Mouse (Mus musculus) Patski (cell line): ENCODE results near the gene Stx8. TPM values are rescaled to one million over a fixed set of nuclear protein-coding genes. Genes with fewer than 3 reads are reported as not detected.

Experiments used
- ATAC-seq: fragments of 100-300 bp; one replicate; pipeline ENCODE4 v1.8.0; 2021
- CTCF ChIA-PET: fragments of 350-600 bp; sonication (Branson Sonifier 250); formaldehyde crosslinking; loops from one replicate; lab custom pipeline; 2022; ENCODE audit warnings: inconsistent platforms; lab: Charles Lee
- POLR2A ChIA-PET: fragments of 350-600 bp; sonication (Branson Sonifier 250); formaldehyde crosslinking; loops from one replicate; lab custom pipeline; 2022; ENCODE audit warnings: antibody characterized with exemption, inconsistent platforms; lab: Charles Lee
- DNase-seq: peaks from one replicate; pipeline ENCODE4 v3.0.0-alpha.2; 2011; ENCODE audit warnings: low read depth, low spot score
- H3K27me3 ChIP-seq: fragments of 371-371 bp; one replicate; pipeline ENCODE4 v1.5.1; 2021
- CTCF ChIP-seq: fragments of 100-300 bp; IDR thresholded peaks from one replicate; pipeline ENCODE4 v1.5.1; 2021
- in situ Hi-C: fragments of 300-500 bp; cut with MboI; formaldehyde crosslinking; loops from 3 replicates; pipeline ENCODE4 v1.11.1; 2018; ENCODE audit warnings: low pct_unique_long_range_greater_than_20kb, mixed read lengths
- polyA plus RNA-seq: library from polyadenylated mRNA; unstranded; gene quantifications from one replicate; pipeline ENCODE4 v1.2.3, GENCODE M21; 2021

The Stx8 gene
- polyA plus RNA-seq, 1 experiment from 2014 or later, result 64.8 TPM

DNA sequence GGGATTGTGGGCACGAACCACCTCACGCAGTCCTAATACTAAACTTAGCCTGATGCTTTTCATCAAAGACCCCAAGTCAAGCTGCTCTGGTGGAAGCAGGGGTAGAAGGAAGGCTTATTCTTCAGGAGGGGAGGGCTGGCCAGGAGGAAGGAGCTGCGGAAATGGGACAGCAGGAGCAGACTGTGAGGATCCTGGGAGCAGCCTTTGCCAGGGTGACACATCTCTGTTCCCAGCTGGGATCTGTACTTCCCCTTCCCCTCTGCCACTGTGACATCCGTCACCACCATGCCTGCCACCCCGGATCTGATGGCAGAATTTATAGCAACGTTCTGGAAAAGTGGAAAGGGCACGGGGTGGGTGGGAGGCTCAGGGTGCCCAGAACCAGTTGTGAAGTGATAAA is 168.5 kb downstream of the Stx8 start:
- ATAC-seq (no peak), DNase-seq (no peak)
- no peak for TF ChIP-seq CTCF
- CTCF ChIA-PET, result no interaction called here
- POLR2A ChIA-PET, result no interaction called here
- H3K27me3 ChIP-seq, result no peaks in the 10 kb centered on the region
- in situ Hi-C loops, result no loop called here

DNA sequence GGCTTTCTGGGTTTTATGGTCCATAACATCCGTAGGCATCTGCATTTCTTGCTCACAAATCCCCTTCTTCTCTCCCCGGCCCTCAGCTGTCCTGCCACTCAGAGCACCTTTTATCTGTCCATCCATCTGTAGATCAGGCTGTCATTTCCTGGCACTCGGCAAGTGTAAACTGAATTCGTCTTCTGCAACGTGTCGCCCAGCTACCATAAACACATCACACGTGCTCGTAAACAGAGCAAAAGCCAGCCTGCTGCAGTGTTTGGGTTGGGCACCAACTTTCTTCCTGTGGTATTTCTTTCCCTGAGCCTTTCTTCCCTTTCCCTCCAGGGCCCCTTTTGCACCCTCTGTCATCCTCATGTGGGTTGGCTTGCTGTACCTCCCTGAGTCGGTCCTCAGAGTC is 169.4 kb downstream of the Stx8 start:
- no peak for TF ChIP-seq CTCF
- in situ Hi-C loops, result no loop called here
- DNase-seq (no peak), ATAC-seq (no peak)
- no peaks in the 10 kb centered on the region for H3K27me3 ChIP-seq
- POLR2A ChIA-PET, result no interaction called here
- CTCF ChIA-PET, result no interaction called here

DNA sequence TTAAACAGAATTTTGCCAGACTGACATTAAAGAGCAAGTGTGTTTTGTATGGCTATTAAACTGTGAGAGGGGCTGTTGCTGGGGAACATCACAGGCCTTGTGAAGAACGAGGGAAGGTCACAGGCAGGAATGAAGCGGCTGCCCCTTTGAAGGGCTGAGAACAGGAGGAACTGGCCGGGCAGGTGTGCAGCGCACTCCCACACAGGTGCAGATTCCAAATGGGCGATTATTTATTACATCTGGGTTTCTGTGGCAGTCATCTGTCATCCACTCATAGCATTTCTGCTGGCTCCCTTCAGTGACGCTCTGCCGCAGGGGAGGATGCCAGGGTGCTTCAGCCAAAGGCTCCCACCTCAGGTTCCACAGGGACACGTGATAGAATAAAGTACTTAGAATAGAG is 170.7 kb downstream of the Stx8 start:
- POLR2A ChIA-PET, result interaction anchor here (0.7 kb wide), 1 partner anchor 92 kb away, joined by 3 read pairs; no protein-coding TSS in a partner anchor

DNA sequence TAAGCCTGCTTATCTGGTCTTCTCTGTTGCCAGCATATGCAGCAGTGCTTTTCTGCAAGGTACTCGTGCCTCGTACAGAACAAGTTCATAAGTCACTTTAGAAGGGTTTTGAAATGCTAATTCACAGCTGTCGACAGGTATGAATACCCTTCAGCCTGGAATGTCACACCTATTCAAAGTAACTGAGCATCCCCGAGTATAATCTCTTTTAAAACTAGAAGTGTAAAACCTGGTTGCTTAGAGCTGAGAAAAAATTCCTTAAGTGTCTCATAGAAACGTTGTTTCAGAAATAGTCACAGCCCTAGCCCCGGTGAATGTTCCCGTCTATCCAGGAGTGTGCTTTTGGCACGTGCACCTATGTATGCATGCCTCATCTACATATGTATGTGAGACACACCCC is 176.3 kb downstream of the Stx8 start:
- TF ChIP-seq CTCF, result no peak
- CTCF ChIA-PET, result interaction anchor here (0.9 kb wide), 1 partner anchor 10 kb away, joined by 3 read pairs; no protein-coding TSS in a partner anchor
- DNase-seq, result no peak
- in situ Hi-C loops, result no loop called here
- ATAC-seq, result no peak
- POLR2A ChIA-PET, result no interaction called here
- H3K27me3 ChIP-seq, result no peaks in the 10 kb centered on the region

More for the DNA sequence above, 170.7 kb downstream of the Stx8 start:
- in situ Hi-C loops, result no loop called here
- H3K27me3 ChIP-seq, result no peaks in the 10 kb centered on the region
- CTCF ChIA-PET, result no interaction called here
- DNase-seq (no peak), ATAC-seq (no peak)
- no peak for TF ChIP-seq CTCF

DNA sequence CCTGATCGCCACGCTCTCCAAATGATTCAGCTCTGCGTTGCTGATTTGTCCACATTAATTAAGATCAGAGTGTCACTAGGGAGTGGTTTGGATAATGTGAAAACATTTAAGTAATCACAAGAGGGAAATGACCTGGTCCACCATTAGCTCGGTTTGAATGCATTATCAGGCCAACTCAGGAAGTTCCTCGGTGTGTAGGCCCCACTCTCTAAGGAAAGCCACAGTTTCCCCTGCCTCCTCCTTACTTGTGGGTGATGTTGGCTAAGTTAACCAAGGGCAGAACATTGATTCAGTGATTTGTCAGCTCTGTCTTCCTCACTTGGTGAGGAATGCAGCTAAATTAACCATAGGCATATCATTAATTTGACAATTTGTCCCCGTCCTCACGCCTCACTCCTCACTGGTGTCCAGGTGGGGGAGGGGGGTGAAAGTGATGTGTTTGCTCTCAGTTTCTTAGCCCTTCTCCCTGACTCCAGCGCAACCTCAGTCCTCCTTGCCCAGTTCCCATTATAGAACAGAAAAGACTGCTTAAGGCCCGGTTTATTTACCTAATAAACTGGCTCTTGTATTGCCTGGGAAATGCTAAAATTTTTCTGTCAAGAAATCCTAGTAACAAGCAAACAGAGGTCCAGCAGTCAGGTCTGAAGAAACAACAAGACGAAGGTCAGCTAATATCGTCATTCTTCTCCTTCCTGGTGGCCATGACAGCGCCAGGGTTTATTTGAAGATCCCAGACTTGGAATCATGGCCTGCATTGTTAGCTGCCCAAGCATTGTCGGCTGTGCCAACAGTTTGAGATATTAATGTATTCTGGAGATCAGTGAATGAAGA is 178.5 kb downstream of the Stx8 start:
- TF ChIP-seq CTCF, result no peak
- ChIA-PET CTCF (no interaction called here), POLR2A (no interaction called here)
- no peak for DNase-seq
- in situ Hi-C loops, result no loop called here
- H3K27me3 ChIP-seq, result no peaks in the 10 kb centered on the region
- ATAC-seq, result no peak

DNA sequence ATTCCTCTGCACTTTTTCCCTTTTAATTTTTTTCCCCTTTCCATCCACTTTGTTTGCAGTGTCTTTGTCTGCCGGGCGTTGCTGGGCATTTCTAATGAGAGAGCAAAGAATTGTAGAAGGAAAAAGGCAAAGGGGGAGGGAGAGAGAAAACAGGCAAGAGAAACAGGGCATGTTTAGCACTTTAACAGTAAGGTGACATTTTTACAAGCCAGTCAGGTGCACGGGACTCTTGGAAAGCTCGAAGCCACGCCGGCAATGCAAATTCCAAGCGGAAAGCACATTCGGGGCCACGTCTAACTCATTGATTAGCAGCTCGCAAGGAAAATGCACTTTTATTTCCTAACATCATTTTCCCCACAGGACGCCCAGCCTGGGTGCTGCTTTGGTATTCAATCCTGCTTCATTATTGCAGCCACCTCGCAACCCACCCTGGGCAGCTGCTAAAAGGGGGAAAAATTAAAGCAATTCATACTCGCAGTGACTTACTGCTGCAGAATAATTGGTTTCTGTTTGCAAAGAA is 179.1 kb downstream of the Stx8 start:
- in situ Hi-C loops, result no loop called here
- ChIA-PET POLR2A (no interaction called here), CTCF (no interaction called here)
- ATAC-seq, result no peak
- no peak for TF ChIP-seq CTCF
- no peak for DNase-seq
- no peaks in the 10 kb centered on the region for H3K27me3 ChIP-seq

DNA sequence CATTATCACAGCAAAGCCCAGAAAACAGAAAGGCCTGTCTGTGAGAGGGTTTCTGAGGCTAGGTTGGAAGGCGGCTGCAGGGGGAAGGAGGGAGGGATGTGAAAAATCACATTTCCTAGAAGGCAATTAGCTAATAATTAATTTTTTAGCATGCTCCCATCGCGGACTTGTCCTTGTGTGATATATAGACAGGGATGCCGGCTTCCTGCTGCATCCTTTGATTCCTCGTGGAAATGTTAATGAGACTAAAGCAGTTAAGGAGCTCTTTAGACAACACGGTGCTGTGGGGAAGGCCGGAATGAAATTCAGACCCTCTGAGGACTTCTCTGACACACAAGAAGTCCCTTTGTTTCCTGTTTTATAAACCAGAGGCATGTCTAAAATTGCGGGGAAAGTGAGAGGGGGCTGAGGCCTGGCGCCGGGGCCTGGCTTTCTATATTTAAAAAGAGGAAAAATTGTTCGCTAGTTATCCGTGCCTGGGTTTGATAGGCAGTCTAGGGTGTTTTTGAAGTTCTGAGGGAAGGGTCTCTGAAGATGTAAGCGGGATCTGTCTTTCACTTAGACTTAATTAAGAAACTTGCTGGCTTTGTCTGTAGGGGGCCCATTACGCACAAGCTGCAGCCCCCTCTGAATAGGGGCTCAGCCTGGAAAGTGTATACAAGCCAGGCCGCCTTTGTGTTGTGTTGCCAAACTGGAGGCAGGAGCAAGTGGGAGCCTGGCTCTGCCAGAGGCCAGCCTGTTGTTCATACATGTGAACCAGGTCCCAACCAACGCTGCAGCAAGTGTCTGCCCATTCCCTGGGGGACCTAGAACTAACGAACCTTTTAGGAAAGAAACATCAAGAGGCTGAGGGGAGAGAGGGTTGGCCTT is 179.8 kb downstream of the Stx8 start:
- ChIA-PET CTCF (interaction anchor here (1.0 kb wide), 1 partner anchor 21 kb away, joined by 3 read pairs; no protein-coding TSS in a partner anchor), POLR2A (no interaction called here)
- ATAC-seq (no peak), DNase-seq (no peak)
- no peak for TF ChIP-seq CTCF
- in situ Hi-C loops, result no loop called here
- no peaks in the 10 kb centered on the region for H3K27me3 ChIP-seq

DNA sequence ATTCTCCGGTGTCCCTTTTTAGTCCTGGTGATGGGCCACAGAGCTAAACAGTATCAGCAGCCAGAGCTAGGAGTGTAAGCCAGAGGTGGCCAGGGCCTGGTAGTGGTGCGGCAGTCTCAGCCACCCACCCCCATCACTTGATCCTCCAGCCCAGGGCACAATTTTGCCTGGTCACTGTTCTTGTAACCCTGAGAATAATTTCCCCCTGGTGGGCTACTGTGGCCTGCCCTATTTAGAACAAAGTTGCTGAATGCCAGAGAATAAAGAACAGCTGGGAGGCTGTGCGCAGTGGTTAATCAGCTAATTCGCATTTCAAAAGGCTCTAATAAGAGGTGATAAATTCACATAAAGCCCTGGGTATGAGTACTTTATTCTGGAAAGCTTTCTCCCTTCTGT is 180.5 kb downstream of the Stx8 start:
- no peak for DNase-seq
- POLR2A ChIA-PET, result no interaction called here

DNA sequence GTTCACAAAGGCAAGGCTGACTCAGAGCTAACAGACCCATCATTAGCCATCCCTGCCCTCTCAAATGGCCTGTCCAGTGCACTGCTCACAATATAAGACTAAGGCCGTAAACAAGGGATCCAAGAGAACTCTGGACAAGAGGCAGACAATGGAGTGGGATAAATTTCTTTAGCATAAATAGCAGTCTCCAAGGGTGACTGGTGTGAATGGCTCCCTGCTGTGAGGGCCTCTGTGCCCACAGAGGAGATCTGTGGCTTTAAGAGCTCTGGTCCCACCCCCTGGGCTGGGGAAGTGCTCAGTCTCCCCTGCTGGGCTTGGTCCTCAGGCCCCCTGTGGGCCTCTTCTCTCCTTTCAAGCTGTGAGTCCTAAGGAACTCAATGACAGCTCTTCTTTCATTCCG is 184.9 kb downstream of the Stx8 start:
- no peaks in the 10 kb centered on the region for H3K27me3 ChIP-seq
- in situ Hi-C loops, result no loop called here
- ChIA-PET POLR2A (interaction anchor here (1.1 kb wide), 1 partner anchor 12 kb away, joined by 3 read pairs; no protein-coding TSS in a partner anchor), CTCF (interaction anchor here (1.5 kb wide), 1 partner anchor 11 kb away, joined by 3 read pairs; no protein-coding TSS in a partner anchor)
- ATAC-seq, result no peak
- TF ChIP-seq CTCF, result no peak
- DNase-seq, result no peak

More for the DNA sequence above, 180.5 kb downstream of the Stx8 start:
- in situ Hi-C loops, result no loop called here
- H3K27me3 ChIP-seq, result no peaks in the 10 kb centered on the region
- CTCF ChIA-PET, result interaction anchor here (1.0 to 1.9 kb wide), 2 partner anchors 14 to 20 kb away, joined by 3 to 6 read pairs; no protein-coding TSS in a partner anchor
- ATAC-seq, result no peak
- TF ChIP-seq CTCF, result no peak

DNA sequence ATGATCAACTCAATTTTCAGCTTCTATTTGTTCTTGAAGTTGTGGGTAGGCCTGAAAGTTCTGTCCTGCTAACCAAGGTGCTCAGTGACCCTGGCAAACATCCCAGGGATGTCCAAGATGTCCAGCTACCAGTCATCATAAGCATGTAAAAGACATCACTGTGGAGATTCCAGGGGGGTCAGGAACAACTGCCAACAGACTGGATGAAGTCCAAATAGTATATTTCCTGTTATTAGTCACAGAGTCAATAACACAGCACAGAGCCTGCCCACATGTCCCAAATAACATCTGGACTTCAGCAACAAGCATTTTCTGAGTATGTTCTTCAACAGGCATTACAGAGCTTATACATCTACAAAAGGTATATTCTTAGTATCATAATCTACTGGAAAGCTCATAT is 189.8 kb downstream of the Stx8 start:
- in situ Hi-C loops, result no loop called here
- DNase-seq, result no peak
- ATAC-seq, result no peak
- TF ChIP-seq CTCF, result no peak
- ChIA-PET CTCF (interaction anchor here (1.0 kb wide), 1 partner anchor 9 kb away, joined by 3 read pairs; no protein-coding TSS in a partner anchor), POLR2A (no interaction called here)
- no peaks in the 10 kb centered on the region for H3K27me3 ChIP-seq
